Mouse (Mus musculus) thymus, adult 18-20 months (tissue): Measurements from ENCODE around the gene Olfr1232.

ENCODE experiments used
- DNase-seq, 2 experiments: peaks; one replicate each; pipeline ENCODE4 v3.0.0; 2022; ENCODE audit warnings: mixed read lengths in 2 of 2

The Olfr1232 gene

GRCm38 (mm10) chr2:89329575-89329974 lies at the start of gene Olfr1232:
Olfr1232 (minus strand) TSS chr2:89329675.
- no peak for DNase-seq

DNA sequence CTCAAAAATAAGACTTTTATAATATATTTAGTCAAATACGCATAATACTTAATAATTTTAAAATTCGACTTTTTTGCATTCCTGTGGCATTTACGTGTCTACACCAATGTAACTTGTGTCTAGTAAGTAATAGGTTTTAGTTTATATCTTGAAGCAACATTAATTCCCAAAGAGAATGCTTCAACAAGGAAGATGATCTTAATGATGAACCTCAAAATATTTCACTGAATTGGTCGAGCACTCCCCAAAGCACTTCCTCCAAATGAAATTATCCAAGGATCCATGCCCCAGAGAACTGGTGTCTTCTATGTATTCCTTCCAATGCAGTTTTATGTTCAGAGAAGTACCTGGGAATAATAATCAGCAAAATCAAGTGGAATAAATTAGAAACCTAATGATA lies 35.3 kb upstream of the Olfr1232 start, which contains the start of gene Olfr1234:
Olfr1234 (minus strand) TSS at position 101 of the 400 bp plus-strand sequence.
- DNase-seq, result no peak

GRCm38 (mm10) chr2:89342298-89342697 lies 12.8 kb upstream of the Olfr1232 start, which contains the start of gene Olfr1233:
Olfr1233 (minus strand) TSS chr2:89342398.
- no peak for DNase-seq

- DNase-seq, result no peak
Measured at GRCm38 (mm10) chr2:89306974-89307373, 22.5 kb downstream of the Olfr1232 start, which contains the start of gene Olfr1231. Olfr1231 (minus strand) TSS chr2:89307074.

DNA sequence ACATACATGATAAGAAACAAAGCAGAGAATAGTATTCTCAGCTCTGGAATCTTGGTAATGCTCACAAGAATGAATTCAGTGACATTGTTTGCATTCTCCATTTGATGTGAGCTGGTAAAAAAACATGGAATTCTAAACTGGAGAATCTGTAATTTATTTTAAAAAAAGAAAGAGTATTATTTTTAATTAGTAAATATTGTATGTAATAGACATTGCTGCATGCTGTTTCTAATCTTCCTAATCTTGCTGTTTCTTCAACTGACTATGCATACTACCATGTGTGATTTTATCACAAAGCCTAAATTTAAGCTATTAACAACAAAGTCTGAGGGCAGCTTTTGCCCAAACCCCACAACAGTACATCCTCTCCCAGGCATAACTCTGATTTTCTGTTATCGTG lies 32.3 kb downstream of the Olfr1232 start, which contains the start of gene Olfr1230:
Olfr1230 (minus strand) TSS at position 101 of the 400 bp plus-strand sequence.
- DNase-seq, result no peak

GRCm38 (mm10) chr2:89287914-89288313 lies 41.6 kb downstream of the Olfr1232 start, which contains the start of gene Olfr1229:
Olfr1229 (minus strand) TSS chr2:89288014.
- DNase-seq, result no peak
